Mouse (Mus musculus) forebrain, embryonic 10.5 days (tissue): ENCODE data around the gene Klhl7. TPM values are rescaled to one million over a fixed set of nuclear protein-coding genes. Genes with fewer than 3 reads are reported as not detected.

Experiments used
- DNase-seq: peaks from one replicate; pipeline ENCODE4 v3.0.0-alpha.2; 2017; ENCODE audit warnings: low spot score; ENCODE audit errors: extremely low spot score
- H3K27ac ChIP-seq: fragments of 300-500 bp; sonication (generic); 2 replicates; pipeline ENCODE4 v1.5.1; 2016; ENCODE audit warnings: mild to moderate bottlenecking
- H3K27me3 ChIP-seq: fragments of 300-500 bp; sonication (generic); 2 replicates; pipeline ENCODE4 v1.6.1; 2016; ENCODE audit warnings: mild to moderate bottlenecking; ENCODE audit not compliant: poor library complexity, severe bottlenecking
- H3K36me3 ChIP-seq: fragments of 300-500 bp; sonication (generic); replicated peaks from 2 replicates; pipeline ENCODE4 v1.6.1; 2016; ENCODE audit warnings: mild to moderate bottlenecking, moderate library complexity
- H3K4me1 ChIP-seq: fragments of 300-500 bp; sonication (generic); 2 replicates; pipeline ENCODE4 v1.6.1; 2016
- H3K4me3 ChIP-seq: fragments of 300-500 bp; sonication (generic); 2 replicates; pipeline ENCODE4 v1.5.1; 2016; ENCODE audit warnings: mild to moderate bottlenecking, moderate library complexity
- H3K9me3 ChIP-seq: fragments of 300-500 bp; sonication (generic); 2 replicates; pipeline ENCODE4 v1.6.1; 2016; ENCODE audit warnings: mild to moderate bottlenecking, moderate library complexity
- WGBS: fragments of 180-500 bp; shearing (Covaris S2); methylation state at CpG from one replicate; pipeline ENCODE4 v1.1.7; 2016; 5-methylcytosine and 5-hydroxymethylcytosine counted together
- polyA plus RNA-seq: library from polyadenylated mRNA; unstranded; fragments of >200 nt; fragmentation: Nextera tagmentation; extraction: Ambion mirVana; gene quantifications from 2 replicates; pipeline ENCODE4 v1.2.1, GENCODE M21; 2016

The Klhl7 gene
- polyA plus RNA-seq, 1 experiment from 2014 or later: 87.1 TPM

- Histone ChIP-seq H3K9me3 (no peaks in the 10 kb centered on the region), H3K36me3 (no peaks in the 10 kb centered on the region), H3K4me3 (no peak overlapping the region), H3K27me3 (no peaks in the 10 kb centered on the region), H3K4me1 (peaks cover 11% of the 10 kb centered on the region; the same call in 1 of the 2 replicates), H3K27ac (0 out of 2 replicates have a peak overlapping the region, but pooled peaks have one; percentile 15)
- DNase-seq: no peak
- 75% methylated on average over 5 of the region's 5 CpGs for WGBS
Measured at GRCm38 (mm10) chr5:24203266-24203665, 102.9 kb downstream of the Klhl7 start.

GRCm38 (mm10) chr5:24207965-24208364 lies 107.6 kb downstream of the Klhl7 start:
- no peak overlapping the region for H3K4me3 ChIP-seq
- no peaks in the 10 kb centered on the region for H3K27me3 ChIP-seq
- H3K4me1 ChIP-seq: 0 out of 2 replicates have a peak, but pooled peaks cover 6% of the 10 kb centered on the region
- H3K36me3 ChIP-seq: no peaks in the 10 kb centered on the region
- no peaks in the 10 kb centered on the region for H3K9me3 ChIP-seq
- no peak overlapping the region for H3K27ac ChIP-seq
- no peak for DNase-seq
- 83% methylated on average over 10 of the region's 10 CpGs for WGBS

GRCm38 (mm10) chr5:24208505-24208904 lies 108.1 kb downstream of the Klhl7 start:
- Histone ChIP-seq H3K4me3 (no peak overlapping the region), H3K4me1 (0 out of 2 replicates have a peak, but pooled peaks cover under 1% of the 10 kb centered on the region), H3K27ac (no peak overlapping the region), H3K9me3 (no peaks in the 10 kb centered on the region), H3K36me3 (no peaks in the 10 kb centered on the region), H3K27me3 (peaks cover 1% of the 10 kb centered on the region; the same call in 1 of the 2 replicates)
- WGBS: 92% methylated on average over 5 of the region's 5 CpGs
- no peak for DNase-seq

Other genes with a start within 250 kb of the Klhl7 start
- 28.1 and 29.0 TPM in 2 replicates for gene Fam126a, start 69.9 kb upstream of the Klhl7 start, polyA plus RNA-seq
- 19.5 and 21.4 TPM in 2 replicates for gene Nupl2, start 64.4 kb downstream of the Klhl7 start, polyA plus RNA-seq